Mouse (Mus musculus) cerebellum, postnatal 25 days (tissue): ENCODE data around the gene Gfod1.

Source experiments
- DNase-seq, 2 experiments: peaks; one replicate each; pipeline ENCODE4 v3.0.0; 2021; ENCODE audit warnings: mixed read lengths in 2 of 2

Gene Gfod1

DNA sequence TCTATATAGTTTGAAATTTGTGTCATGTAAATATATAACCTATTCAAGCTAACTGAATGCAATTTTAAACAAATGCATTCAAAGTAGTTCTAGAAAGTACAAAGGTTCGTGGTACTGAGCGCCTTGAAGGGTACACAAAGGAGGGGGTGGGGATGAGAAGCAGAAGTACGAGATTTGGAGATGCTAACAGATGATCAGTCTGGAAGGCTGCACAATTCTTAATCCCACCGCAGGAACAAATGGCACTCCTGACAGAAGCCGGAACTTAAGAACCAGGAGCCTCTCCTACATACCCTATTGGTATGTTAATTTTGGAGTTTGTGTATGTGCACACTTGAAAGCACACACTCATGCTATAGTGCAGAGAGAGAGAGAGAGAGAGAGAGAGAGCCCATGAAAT lies 4.8 kb downstream of the Gfod1 start:
- DNase-seq = no peak

DNA sequence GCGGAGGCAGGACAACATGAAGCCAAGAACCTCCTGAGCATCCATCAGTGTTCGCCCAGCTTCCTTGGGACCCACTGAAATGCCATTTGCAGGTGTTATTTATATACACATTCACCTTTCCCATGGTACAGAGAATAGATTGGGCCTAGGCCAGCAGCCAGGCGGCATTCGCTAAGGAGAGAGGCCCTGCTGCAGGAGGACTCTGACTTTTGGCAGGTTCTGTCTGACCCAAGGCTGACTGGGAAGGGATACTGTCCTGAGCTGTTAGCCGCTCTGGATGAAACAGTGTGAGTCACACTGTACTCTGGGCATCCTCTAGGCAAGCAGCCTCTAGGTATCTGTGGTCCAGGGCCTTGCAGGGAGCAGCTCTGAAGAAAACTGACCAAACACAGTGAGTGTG lies 6.4 kb downstream of the Gfod1 start:
- peak; percentile 77 to 80 for DNase-seq

GRCm38 (mm10) chr13:43296140-43296805 lies 7.7 kb downstream of the Gfod1 start:
- DNase-seq = peak; percentile 22 to 23

GRCm38 (mm10) chr13:43295684-43296083 lies 8.3 kb downstream of the Gfod1 start:
- DNase-seq = no peak

DNA sequence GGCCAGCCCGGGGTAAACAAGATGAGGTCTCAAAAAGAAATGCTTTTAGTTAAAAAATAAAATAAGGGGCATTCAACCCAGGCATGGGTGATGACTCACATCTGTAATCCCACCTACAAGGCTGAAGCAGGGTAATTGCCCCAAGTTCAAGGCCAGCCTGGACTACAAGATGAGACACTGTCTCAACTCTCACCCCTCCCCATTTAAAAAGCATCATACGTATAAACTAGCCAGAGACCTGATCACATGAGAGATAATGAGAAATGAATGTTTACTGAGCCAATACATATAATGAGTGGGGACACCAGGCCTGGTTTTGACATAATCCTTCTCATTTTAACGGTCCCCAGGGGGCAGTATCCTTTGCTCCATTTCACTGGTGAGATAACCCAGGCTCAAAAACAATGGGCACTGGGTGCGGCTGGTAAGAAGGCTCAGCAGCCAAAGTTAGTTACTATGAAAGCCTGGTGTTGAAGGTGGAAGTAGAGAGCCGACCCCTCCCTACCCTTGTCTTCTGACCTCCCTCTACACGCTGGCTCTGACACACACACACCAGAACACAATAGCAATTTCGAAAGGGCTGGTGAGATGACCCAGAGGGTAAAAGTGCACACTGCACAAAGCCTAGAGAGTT lies 8.9 kb downstream of the Gfod1 start:
- no peak for DNase-seq

DNA sequence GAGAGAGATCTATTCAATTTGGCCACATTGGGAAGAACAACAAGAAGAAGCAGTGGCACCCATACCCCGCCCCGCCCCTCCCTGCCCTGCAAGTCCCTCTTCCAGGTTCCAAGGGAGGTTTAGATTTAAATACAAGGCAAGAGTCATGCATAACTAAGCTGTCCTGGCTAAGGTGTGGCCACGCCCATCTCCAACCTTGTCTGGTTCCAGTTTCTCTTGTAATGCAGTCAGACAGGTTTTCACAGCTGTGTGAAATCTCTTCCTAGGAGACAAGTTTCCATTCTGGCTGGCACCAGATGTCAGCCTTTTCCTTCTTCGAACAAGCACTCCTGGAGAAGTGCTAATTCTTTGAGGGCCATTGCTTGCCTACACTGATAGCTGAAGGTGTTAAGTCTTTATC lies 11.1 kb downstream of the Gfod1 start:
- DNase-seq = no peak

GRCm38 (mm10) chr13:43289076-43289475 lies 14.9 kb downstream of the Gfod1 start:
- peak; percentile 13 to 27 for DNase-seq

DNA sequence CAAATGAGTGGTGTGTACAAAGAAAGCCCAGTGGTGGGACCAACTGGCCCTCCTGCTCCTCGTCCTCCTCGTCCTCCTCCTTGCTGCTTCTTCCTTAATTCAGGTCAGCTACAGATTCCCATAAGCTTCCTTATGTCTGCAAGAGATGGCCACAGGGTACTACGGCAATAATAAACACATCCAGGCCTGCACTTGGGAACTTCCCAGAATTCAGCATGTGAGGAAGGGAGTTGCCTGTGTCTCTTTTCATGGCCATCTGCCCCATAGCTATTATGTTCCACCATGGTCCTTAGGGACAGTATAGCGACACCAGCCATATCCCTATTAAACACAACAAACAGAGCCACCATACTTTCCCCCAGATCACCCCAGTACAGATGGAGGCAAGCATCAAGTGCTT lies 15.5 kb downstream of the Gfod1 start:
- peak; percentile 27 to 30 for DNase-seq

- DNase-seq = peak; percentile 47 to 64
Measured at GRCm38 (mm10) chr13:43288026-43288425, 15.9 kb downstream of the Gfod1 start.

DNA sequence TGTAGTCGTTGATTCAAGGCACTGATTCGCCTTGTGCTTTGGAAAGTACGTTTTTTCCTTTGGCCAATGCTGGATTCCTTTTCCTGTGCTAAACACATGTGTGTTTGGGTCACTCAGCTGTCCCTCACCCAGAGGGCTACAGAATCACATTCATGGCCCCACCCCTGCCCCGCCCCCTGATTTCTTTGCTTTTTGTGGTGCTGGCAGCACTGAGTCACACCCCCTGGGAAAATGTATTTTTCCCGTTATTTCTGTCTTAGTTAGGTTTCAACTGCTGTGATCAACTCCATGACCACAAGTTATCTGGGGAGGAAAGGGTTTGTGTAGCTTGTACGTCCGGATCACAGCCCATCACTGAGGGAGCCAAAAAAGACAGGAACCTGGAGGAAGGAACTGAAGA lies 17.1 kb downstream of the Gfod1 start:
- DNase-seq = peak in 1 of 2 experiments; percentile 7

- peak; percentile 83 for DNase-seq
Measured at GRCm38 (mm10) chr13:43284711-43285151, 19.2 kb downstream of the Gfod1 start.

- no peak for DNase-seq
Measured at GRCm38 (mm10) chr13:43273906-43274305, 30.1 kb downstream of the Gfod1 start.

- peak in 1 of 2 experiments; percentile 51 for DNase-seq
Measured at GRCm38 (mm10) chr13:43272303-43273135, 31.5 kb downstream of the Gfod1 start.

DNA sequence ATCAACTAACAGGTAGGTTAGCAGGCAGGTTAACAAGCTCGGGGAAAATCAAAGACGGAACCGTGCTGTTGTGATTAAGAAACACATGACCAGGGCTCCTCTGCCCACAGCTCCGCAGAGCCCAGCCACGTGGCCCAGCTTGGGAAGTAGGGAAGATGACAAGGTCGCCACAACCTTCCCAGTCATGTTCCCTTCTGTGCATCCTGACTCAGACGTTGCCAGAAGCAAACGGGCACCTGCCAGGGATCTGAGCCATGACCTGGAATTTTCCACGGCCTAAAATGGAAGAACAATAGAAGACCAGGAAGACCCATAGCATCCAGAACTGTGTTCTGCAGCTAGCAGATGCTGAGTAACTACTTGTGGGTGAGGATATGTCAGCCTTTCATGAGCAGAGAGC lies 32.5 kb downstream of the Gfod1 start:
- DNase-seq = peak; percentile 76 to 84

DNA sequence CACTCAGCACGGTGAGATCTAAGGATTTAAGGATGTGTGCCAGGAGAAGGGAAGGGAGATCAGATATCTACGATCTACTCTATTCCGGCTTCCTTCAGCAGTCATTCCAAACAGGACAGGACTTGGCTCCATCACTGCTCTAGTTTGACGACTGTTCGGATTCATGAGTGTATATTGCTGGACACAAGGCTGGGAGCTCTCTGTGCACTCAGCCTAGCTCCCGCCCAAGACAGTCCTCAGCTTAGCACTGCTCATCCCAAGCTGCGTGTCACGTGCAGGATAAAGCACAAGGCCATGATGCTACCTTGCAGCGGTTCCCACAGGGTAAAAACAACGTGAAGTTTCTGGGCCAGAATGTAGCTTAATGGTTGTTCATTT lies 33.8 kb downstream of the Gfod1 start:
- peak in 1 of 2 experiments; percentile 52 for DNase-seq

DNA sequence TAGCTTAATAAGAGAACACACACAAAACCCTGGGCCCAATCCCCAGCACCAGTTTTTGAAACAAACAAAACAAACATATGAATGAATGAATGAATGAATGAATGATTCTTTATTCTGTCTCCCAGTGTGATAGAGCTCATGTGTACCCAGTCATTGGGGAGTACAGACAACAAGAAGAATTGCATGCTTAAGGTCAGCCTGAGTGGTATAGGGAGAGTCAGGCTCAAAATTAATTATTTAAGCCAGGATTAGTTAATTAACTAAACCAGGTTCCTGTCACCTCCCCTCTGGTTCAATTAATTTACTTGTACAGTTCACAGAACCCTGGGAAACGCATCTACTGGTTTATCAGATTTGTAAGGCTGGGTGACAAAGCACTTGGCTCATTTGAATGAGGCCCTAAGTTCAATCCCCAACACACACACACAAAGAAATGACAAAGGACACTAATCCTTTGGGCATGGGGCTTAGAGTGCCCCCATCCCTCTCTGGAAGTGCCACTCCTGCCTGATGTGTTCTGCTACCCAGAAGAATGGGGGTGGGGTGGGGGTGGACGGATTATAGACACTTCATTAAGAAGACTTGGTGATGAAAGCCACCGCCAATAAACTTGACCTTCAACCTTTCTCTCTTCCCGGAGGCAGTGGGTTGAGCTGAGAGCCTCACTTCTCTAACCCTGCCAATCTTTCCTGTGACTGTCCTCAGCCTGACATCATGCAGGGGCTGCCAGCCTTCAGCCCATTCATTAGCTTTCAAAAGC lies 34.3 kb downstream of the Gfod1 start:
- DNase-seq = no peak

GRCm38 (mm10) chr13:43268539-43269327 lies 35.2 kb downstream of the Gfod1 start:
- DNase-seq = no peak

GRCm38 (mm10) chr13:43267902-43268301 lies 36.1 kb downstream of the Gfod1 start:
- DNase-seq = no peak

DNA sequence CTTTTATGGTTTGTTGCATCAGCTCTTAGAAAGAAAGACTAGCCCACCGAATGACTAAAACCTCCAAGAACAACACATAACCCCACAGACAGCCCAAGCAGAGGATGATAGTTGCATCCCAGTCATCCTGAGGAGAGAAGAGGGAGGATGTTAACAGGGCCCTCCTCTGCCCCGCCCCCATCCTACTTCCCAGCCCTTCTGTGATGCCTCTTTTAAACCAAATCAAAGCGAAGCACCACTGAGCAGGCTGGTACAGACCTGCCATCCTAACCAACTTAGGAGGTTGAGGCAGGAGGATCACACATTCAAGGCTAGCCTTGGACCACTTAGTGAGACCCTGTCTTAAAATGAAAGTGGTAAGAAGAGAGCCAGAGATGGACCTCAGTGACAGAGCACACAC lies 36.8 kb downstream of the Gfod1 start:
- no peak for DNase-seq

GRCm38 (mm10) chr13:43266333-43266732 lies 37.6 kb downstream of the Gfod1 start:
- no peak for DNase-seq

- DNase-seq = no peak
Measured at GRCm38 (mm10) chr13:43265116-43265515, 38.9 kb downstream of the Gfod1 start.

DNA sequence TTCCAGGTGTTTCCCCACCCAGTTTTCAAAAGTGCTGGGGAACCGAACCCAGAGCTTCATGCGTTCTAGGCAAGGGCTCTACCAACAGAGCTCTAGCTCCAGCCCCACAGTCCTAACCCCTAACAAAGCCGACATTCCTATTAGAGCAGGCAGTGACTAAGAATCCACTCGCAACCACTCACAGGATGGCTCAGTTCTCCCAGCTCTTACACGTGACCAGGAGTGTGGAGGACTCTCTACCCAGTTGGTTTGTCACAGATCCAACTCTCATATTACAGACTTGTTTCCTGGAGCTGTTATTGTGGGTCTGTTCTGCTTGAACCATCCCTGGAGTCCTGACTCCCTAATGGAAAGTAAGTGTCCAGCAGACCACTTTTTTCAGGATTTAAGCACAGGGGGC lies 40.3 kb downstream of the Gfod1 start:
- DNase-seq = no peak
